Comparison of ENCODE assay signal across 7 mouse cellular contexts in the genomic region with DNA sequence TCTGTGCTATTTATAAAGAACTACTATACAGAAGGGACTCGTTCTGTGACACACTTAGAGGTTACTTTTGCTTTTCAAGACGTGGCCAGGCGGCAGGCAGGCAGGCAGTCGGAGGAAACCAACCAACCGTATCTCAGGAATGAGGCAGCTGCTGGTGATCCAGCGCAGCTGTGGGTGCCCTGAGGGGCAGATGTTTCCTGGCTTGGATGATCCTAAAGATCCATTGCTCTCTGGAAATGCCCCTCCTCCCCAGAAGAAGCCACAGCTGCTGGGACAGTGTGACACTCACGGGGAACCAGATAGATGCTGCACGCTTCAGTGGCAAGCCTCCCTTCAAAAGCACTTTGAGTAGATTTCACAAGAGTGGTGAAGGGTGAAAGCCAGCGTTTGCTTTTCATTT. TPM values are rescaled to one million over a fixed set of nuclear protein-coding genes. Genes with fewer than 3 reads are reported as not detected.
DNase-seq lines count a peak whose midpoint lies in the region; ATAC-seq and TF ChIP-seq lines count a peak whose summit lies in the region.

No protein-coding gene starts in this region.

- peak overlapping the region; percentile 27 to 50 (median 42) for H3K4me3 ChIP-seq in CH12.LX (replicated peaks in 1 of 3; ENCODE audit: low read depth in 2 of 3, low read length in 2 of 3, poor library complexity in 1 of 3)
- H3K4me3 ChIP-seq in kidney, embryonic 15.5 days (replicated peaks), result 0 out of 2 replicates have a peak overlapping the region, but pooled peaks have one; percentile 10

- H3K4me1 ChIP-seq in CH12.LX (ENCODE audit: control insufficient read depth in 1 of 2, insufficient read depth in 2 of 2), result peaks cover 16 to 71% of the 10 kb centered on the region in 2 experiments
- peaks cover 20% of the 10 kb centered on the region for H3K4me1 ChIP-seq in kidney, embryonic 15.5 days

- H3K9me3 ChIP-seq in CH12.LX (replicated peaks; ENCODE audit: low read length), result no peaks in the 10 kb centered on the region
- H3K9me3 ChIP-seq in kidney, embryonic 15.5 days (replicated peaks), result no peaks in the 10 kb centered on the region

- DNase-seq in CH12.LX (ENCODE audit: extremely low read depth), result peak; percentile 51
- DNase-seq in layer of hippocampus, adult 9-11 months, result no peak
- DNase-seq in adrenal gland, postnatal 36 days, result no peak

- TF ChIP-seq POLR2A in CH12.LX (IDR thresholded peaks at IDR 0.05; ENCODE audit: low read depth, low read length), result no peak

- peak; percentile 93 for ATAC-seq in common myeloid progenitor, adult 5-6 weeks (replicated peaks; ENCODE audit: low read depth, poor library complexity, severe bottlenecking)
- ATAC-seq in kidney, embryonic 15.5 days (replicated peaks; ENCODE audit: low FRiP score), result peak; percentile 92
- peak; percentile 77 for ATAC-seq in megakaryocyte progenitor cell, adult 5-6 weeks (replicated peaks; ENCODE audit: poor library complexity)
- ATAC-seq in erythroblast, adult 5-6 weeks (replicated peaks; ENCODE audit: low FRiP score, poor library complexity, severe bottlenecking), result no peak

- no peak for TF ChIP-seq CTCF in CH12.LX (conservative IDR thresholded peaks at IDR 0.05 in 1 of 2, IDR thresholded peaks at IDR 0.05 in 1 of 2; ENCODE audit: low read depth in 2 of 2, low read length in 2 of 2)

- in situ Hi-C loops in CH12.LX (cut with MboI; ENCODE audit: low pct_ligation_motif_present, low pct_unique_long_range_greater_than_20kb, low sequenced_read_pairs), result no loop called here

- H3K27me3 ChIP-seq in CH12.LX (replicated peaks), result no peaks in the 10 kb centered on the region
- no peaks in the 10 kb centered on the region for H3K27me3 ChIP-seq in kidney, embryonic 15.5 days

- dilution Hi-C loops in CH12.LX (cut with MboI; ENCODE audit: extremely low pct_ligation_motif_present, extremely low pct_unique_long_range_greater_than_20kb, low sequenced_read_pairs), result no loop called here

- TF ChIP-seq RAD21 in CH12.LX (IDR thresholded peaks at IDR 0.05; ENCODE audit: low read depth, low read length), result no peak

- peak; percentile 48 for TF ChIP-seq EP300 in CH12.LX (IDR thresholded peaks at IDR 0.05; ENCODE audit: low read length)

- peak overlapping the region; percentile 43 for H3K9ac ChIP-seq in CH12.LX (ENCODE audit: insufficient read depth, low read depth)
- no peak overlapping the region for H3K9ac ChIP-seq in kidney, embryonic 15.5 days

- H3K27ac ChIP-seq in CH12.LX (ENCODE audit: insufficient read depth, low read depth), result peak overlapping the region; percentile 66
- H3K27ac ChIP-seq in kidney, embryonic 15.5 days, result peak overlapping the region; percentile 71

- H3K79me2 ChIP-seq in CH12.LX (replicated peaks; ENCODE audit: control insufficient read depth, extremely low read depth, insufficient read depth, poor library complexity, severe bottlenecking), result no peaks in the 10 kb centered on the region

- H3K4me2 ChIP-seq in CH12.LX (ENCODE audit: insufficient read depth, low read depth, poor library complexity, severe bottlenecking), result peak overlapping the region; percentile 78
- H3K4me2 ChIP-seq in kidney, embryonic 15.5 days, result peak overlapping the region; percentile 51

- 5% methylated on average over 9 of the region's 9 CpGs for WGBS in kidney, embryonic 15.5 days

- peaks cover 0 to 5% of the 10 kb centered on the region in 2 experiments for H3K36me3 ChIP-seq in CH12.LX (replicated peaks in 1 of 2; ENCODE audit: control insufficient read depth in 1 of 2, insufficient read depth in 1 of 2, low read length in 1 of 2)
- H3K36me3 ChIP-seq in kidney, embryonic 15.5 days, result no peaks in the 10 kb centered on the region

TF ChIP-seq in CH12.LX, 34 proteins besides CTCF, POLR2A, EP300 and RAD21 (continues in another document):
- TF ChIP-seq TBP (conservative IDR thresholded peaks at IDR 0.05; ENCODE audit: low read depth, low read length), result no peak
- TF ChIP-seq MAFK (IDR thresholded peaks at IDR 0.05; ENCODE audit: insufficient replicate concordance, low read length), result no peak
- no peak for TF ChIP-seq NELFE (IDR thresholded peaks at IDR 0.05; ENCODE audit: low read depth, low read length)
- no peak for TF ChIP-seq UBTF (IDR thresholded peaks at IDR 0.05; ENCODE audit: low read depth, low read length)
- no peak for TF ChIP-seq JUN (IDR thresholded peaks at IDR 0.05; ENCODE audit: insufficient read depth, low read depth, low read length)
- peak; percentile 83 for TF ChIP-seq TCF12 (IDR thresholded peaks at IDR 0.05; ENCODE audit: low read depth, low read length)
- no peak for TF ChIP-seq PAX5 (IDR thresholded peaks at IDR 0.05; ENCODE audit: low read length)
- TF ChIP-seq RCOR1 (conservative IDR thresholded peaks at IDR 0.05; ENCODE audit: low read depth, low read length), result 0 out of 2 replicates have a peak, but pooled peaks have one; percentile 27
- no peak for TF ChIP-seq KAT2A (IDR thresholded peaks at IDR 0.05; ENCODE audit: insufficient replicate concordance, low read length)
- TF ChIP-seq MYC (IDR thresholded peaks at IDR 0.05; ENCODE audit: low read depth, low read length), result 0 out of 2 replicates have a peak, but pooled peaks have one; percentile 7
- TF ChIP-seq ZC3H11A (IDR thresholded peaks at IDR 0.05; ENCODE audit: low read depth, low read length), result no peak
- TF ChIP-seq MAX (IDR thresholded peaks at IDR 0.05; ENCODE audit: low read length), result no peak
- peak; percentile 69 for TF ChIP-seq ETS1 (conservative IDR thresholded peaks at IDR 0.05; ENCODE audit: low read depth, low read length)
- peak; percentile 90 for TF ChIP-seq BHLHE40 (IDR thresholded peaks at IDR 0.05; ENCODE audit: low read depth, low read length)
- TF ChIP-seq POLR2AphosphoS2 (IDR thresholded peaks at IDR 0.05; ENCODE audit: low read depth, low read length), result no peak

RNA-seq across cellular contexts. Expression of a gene that starts 18.9 kb away (rescaled TPM):
- total RNA-seq in CH12.LX (2012; rRNA removed), result 3.8 and 5.3 TPM in 2 replicates
- 2.9 and 3.3 TPM in 2 replicates for total RNA-seq in CH12.LX (2014; rRNA removed)
- polyA plus RNA-seq in CH12.LX (2012; ENCODE audit: insufficient read length, low read depth), result 3.7 and 3.8 TPM in 2 replicates
- 0.44 and 1.5 TPM in 2 replicates for total RNA-seq in common myeloid progenitor, adult 5-6 weeks (2017)
- 0.15 and 0.29 TPM in 2 replicates for polyA plus RNA-seq in kidney, embryonic 15.5 days (2015; fragmentation: Nextera tagmentation; extraction: Ambion mirVana)
- 1.4 and 2.1 TPM in 2 replicates for total RNA-seq in megakaryocyte progenitor cell, adult 5-6 weeks (2015)
- total RNA-seq in megakaryocyte progenitor cell, adult 5-6 weeks (2017), result 1.00 and 2.1 TPM in 2 replicates
- under 1 TPM; 0.13 to 0.43 TPM for total RNA-seq in adrenal gland, postnatal 36 days (2021)
- 1.0 and 2.5 TPM in 2 replicates for total RNA-seq in erythroblast, adult 5-6 weeks (2015; ENCODE audit: low replicate concordance)
- 0.56 and 1.3 TPM in 2 replicates for total RNA-seq in erythroblast, adult 5-6 weeks (2017; ENCODE audit: low replicate concordance)

RNA-seq across cellular contexts. Expression of a gene that starts 27.9 kb away (rescaled TPM):
- total RNA-seq in CH12.LX (2012; rRNA removed) (61.4 and 66.6 TPM in 2 replicates), CH12.LX (2014; rRNA removed) (58.5 and 60.3 TPM in 2 replicates)
- 72.9 and 90.2 TPM in 2 replicates for polyA plus RNA-seq in CH12.LX (2012; ENCODE audit: insufficient read length, low read depth)
- 139 and 158 TPM in 2 replicates for total RNA-seq in common myeloid progenitor, adult 5-6 weeks (2017)
- polyA plus RNA-seq in kidney, embryonic 15.5 days (2015; fragmentation: Nextera tagmentation; extraction: Ambion mirVana), result 68.9 and 74.8 TPM in 2 replicates
- 27.6 and 29.6 TPM in 2 replicates for total RNA-seq in megakaryocyte progenitor cell, adult 5-6 weeks (2015)
- total RNA-seq in megakaryocyte progenitor cell, adult 5-6 weeks (2017), result 146 and 199 TPM in 2 replicates
- total RNA-seq in adrenal gland, postnatal 36 days (2021), result 10 to 100 TPM; 76.2 to 86.3 TPM
- total RNA-seq in erythroblast, adult 5-6 weeks (2015; ENCODE audit: low replicate concordance), result 18.3 and 24.7 TPM in 2 replicates
- total RNA-seq in erythroblast, adult 5-6 weeks (2017; ENCODE audit: low replicate concordance), result 59.5 and 80.9 TPM in 2 replicates

RNA-seq across cellular contexts. Expression of a gene that starts 42.0 kb away (rescaled TPM):
- total RNA-seq in CH12.LX (2012; rRNA removed) (44.2 and 52.1 TPM in 2 replicates), CH12.LX (2014; rRNA removed) (59.0 and 62.1 TPM in 2 replicates)
- 49.6 and 53.2 TPM in 2 replicates for polyA plus RNA-seq in CH12.LX (2012; ENCODE audit: insufficient read length, low read depth)
- total RNA-seq in common myeloid progenitor, adult 5-6 weeks (2017), result 40.3 and 52.1 TPM in 2 replicates
- 40.3 and 42.7 TPM in 2 replicates for polyA plus RNA-seq in kidney, embryonic 15.5 days (2015; fragmentation: Nextera tagmentation; extraction: Ambion mirVana)
- 28.4 and 35.7 TPM in 2 replicates for total RNA-seq in megakaryocyte progenitor cell, adult 5-6 weeks (2015)
- total RNA-seq in megakaryocyte progenitor cell, adult 5-6 weeks (2017), result 41.0 and 41.8 TPM in 2 replicates
- 10 to 100 TPM; 32.4 to 35.2 TPM for total RNA-seq in adrenal gland, postnatal 36 days (2021)
- 5.6 and 10.0 TPM in 2 replicates for total RNA-seq in erythroblast, adult 5-6 weeks (2015; ENCODE audit: low replicate concordance)
- 6.3 and 7.5 TPM in 2 replicates for total RNA-seq in erythroblast, adult 5-6 weeks (2017; ENCODE audit: low replicate concordance)

RNA-seq across cellular contexts. Expression of a gene that starts 42.1 kb away (rescaled TPM):
- total RNA-seq in CH12.LX (2012; rRNA removed) (88.6 and 103 TPM in 2 replicates), CH12.LX (2014; rRNA removed) (73.6 and 84.4 TPM in 2 replicates)
- polyA plus RNA-seq in CH12.LX (2012; ENCODE audit: insufficient read length, low read depth), result 113 and 128 TPM in 2 replicates
- total RNA-seq in common myeloid progenitor, adult 5-6 weeks (2017), result 56.2 and 57.1 TPM in 2 replicates
- 112 TPM in 2 replicates for polyA plus RNA-seq in kidney, embryonic 15.5 days (2015; fragmentation: Nextera tagmentation; extraction: Ambion mirVana)
- 48.7 and 50.9 TPM in 2 replicates for total RNA-seq in megakaryocyte progenitor cell, adult 5-6 weeks (2015)
- 86.9 and 90.2 TPM in 2 replicates for total RNA-seq in megakaryocyte progenitor cell, adult 5-6 weeks (2017)
- total RNA-seq in adrenal gland, postnatal 36 days (2021), result 1 to 10 TPM; 3.4 to 4.2 TPM
- 15.7 and 23.2 TPM in 2 replicates for total RNA-seq in erythroblast, adult 5-6 weeks (2015; ENCODE audit: low replicate concordance)
- 31.3 and 38.8 TPM in 2 replicates for total RNA-seq in erythroblast, adult 5-6 weeks (2017; ENCODE audit: low replicate concordance)

RNA-seq across cellular contexts. Expression of a gene that starts 45.9 kb away (rescaled TPM):
- 0.17 and 0.29 TPM in 2 replicates for total RNA-seq in CH12.LX (2012; rRNA removed)
- not detected in 2 replicates for total RNA-seq in CH12.LX (2014; rRNA removed)
- 0.21 TPM in 1 of 2 replicates, not detected in the other for polyA plus RNA-seq in CH12.LX (2012; ENCODE audit: insufficient read length, low read depth)
- total RNA-seq in common myeloid progenitor, adult 5-6 weeks (2017), result 0.05 TPM in 1 of 2 replicates, not detected in the other
- polyA plus RNA-seq in kidney, embryonic 15.5 days (2015; fragmentation: Nextera tagmentation; extraction: Ambion mirVana), result 1.6 and 2.0 TPM in 2 replicates
- not detected in 2 replicates for total RNA-seq in megakaryocyte progenitor cell, adult 5-6 weeks (2015)
- 0.07 TPM in 1 of 2 replicates, not detected in the other for total RNA-seq in megakaryocyte progenitor cell, adult 5-6 weeks (2017)
- total RNA-seq in adrenal gland, postnatal 36 days (2021), result not detected
- not detected in 2 replicates for total RNA-seq in erythroblast, adult 5-6 weeks (2015; ENCODE audit: low replicate concordance)
- total RNA-seq in erythroblast, adult 5-6 weeks (2017; ENCODE audit: low replicate concordance), result 1.1 TPM in 1 of 2 replicates, not detected in the other
